Mouse (Mus musculus) CH12.LX (cell line): ENCODE measurements at regions not wholly inside any gene's neighbourhood (a gene's known extent, or its start where the extent isn't known, plus 50 kb on each side); places are given as distances from the start of the nearest gene placed in this dataset.

Experiments
- DNase-seq: peaks from one replicate; pipeline ENCODE4 v3.0.0-alpha.2; 2013; ENCODE audit errors: extremely low read depth
- H3K27ac ChIP-seq: 2 replicates; pipeline ENCODE4 v1.5.1; 2012; ENCODE audit warnings: low read depth, mild to moderate bottlenecking, control low read depth, moderate library complexity; ENCODE audit not compliant: insufficient read depth
- H3K27me3 ChIP-seq: replicated peaks from 2 replicates; pipeline ENCODE3; 2012; ENCODE audit warnings: inconsistent platforms
- H3K36me3 ChIP-seq, 2 experiments: replicated peaks in 1 of 2; 2 replicates each; pipeline versions ENCODE3 to v1.6.1; 2012; ENCODE audit warnings: inconsistent platforms in 1 of 2, low read length in 1 of 2, mild to moderate bottlenecking in 1 of 2, mixed read lengths in 1 of 2, moderate library complexity in 1 of 2; ENCODE audit not compliant: control insufficient read depth in 1 of 2, insufficient read depth in 1 of 2
- H3K4me1 ChIP-seq, 2 experiments: 2 replicates each; pipeline ENCODE4 v1.6.1; 2012; ENCODE audit warnings: inconsistent platforms in 1 of 2, moderate library complexity in 1 of 2; ENCODE audit not compliant: insufficient read depth in 2 of 2, control insufficient read depth in 1 of 2
- H3K4me2 ChIP-seq: 2 replicates; pipeline ENCODE4 v1.6.1; 2012; ENCODE audit warnings: low read depth, mild to moderate bottlenecking, control low read depth; ENCODE audit not compliant: poor library complexity, insufficient read depth, severe bottlenecking
- H3K4me3 ChIP-seq, 3 experiments: fragments of 150-350 bp in 1 of 3; sonication (generic) in 1 of 3; replicated peaks in 1 of 3; 2 replicates each; pipeline versions ENCODE3 to v1.5.1; 2011 to 2012; ENCODE audit warnings: low read depth in 2 of 3, low read length in 2 of 3, mild to moderate bottlenecking in 2 of 3, moderate library complexity in 2 of 3, control low read depth in 1 of 3, improper control_type of control experiment in 1 of 3, inconsistent platforms in 1 of 3, mixed read lengths in 1 of 3; ENCODE audit not compliant: poor library complexity in 1 of 3
- H3K79me2 ChIP-seq: replicated peaks from 2 replicates; pipeline ENCODE4 v1.6.1; 2012; ENCODE audit warnings: mild to moderate bottlenecking, moderate library complexity; ENCODE audit not compliant: control insufficient read depth, poor library complexity, insufficient read depth, severe bottlenecking; ENCODE audit errors: extremely low read depth
- H3K9ac ChIP-seq: 2 replicates; pipeline ENCODE4 v1.6.1; 2012; ENCODE audit warnings: low read depth, mild to moderate bottlenecking, control low read depth, moderate library complexity; ENCODE audit not compliant: insufficient read depth
- H3K9me3 ChIP-seq: replicated peaks from 2 replicates; pipeline ENCODE3; 2012; ENCODE audit warnings: low read length, inconsistent platforms, mixed read lengths
- BHLHE40 ChIP-seq: IDR thresholded peaks from 2 replicates; pipeline ENCODE4 v1.6.1; 2011; ENCODE audit warnings: mild to moderate bottlenecking, low read depth, low read length, improper control_type of control experiment
- CHD1 ChIP-seq: IDR thresholded peaks from 2 replicates; pipeline ENCODE4 v1.6.1; 2012; ENCODE audit warnings: low read depth, low read length, improper control_type of control experiment, inconsistent platforms
- CHD2 ChIP-seq: IDR thresholded peaks from 2 replicates; pipeline ENCODE4 v1.6.1; 2011; ENCODE audit warnings: low read length, improper control_type of control experiment
- CTCF ChIP-seq, 2 experiments: IDR thresholded peaks in 1 of 2; conservative IDR thresholded peaks in 1 of 2; 2 replicates each; pipeline ENCODE4 v1.5.1; 2011 to 2012; ENCODE audit warnings: low read depth in 2 of 2, low read length in 2 of 2, improper control_type of control experiment in 1 of 2, inconsistent platforms in 1 of 2, mild to moderate bottlenecking in 1 of 2, moderate library complexity in 1 of 2
- E2F4 ChIP-seq: IDR thresholded peaks from 2 replicates; pipeline ENCODE4 v1.6.1; 2011; ENCODE audit warnings: low read depth, low read length, improper control_type of control experiment; ENCODE audit not compliant: insufficient replicate concordance
- ELF1 ChIP-seq: IDR thresholded peaks from 2 replicates; pipeline ENCODE4 v1.6.1; 2014; ENCODE audit warnings: low read depth, mild to moderate bottlenecking, inconsistent platforms, low read length, improper control_type of control experiment
- ETS1 ChIP-seq: conservative IDR thresholded peaks from 2 replicates; pipeline ENCODE4 v1.6.1; 2012; ENCODE audit warnings: low read depth, mild to moderate bottlenecking, inconsistent platforms, low read length, improper control_type of control experiment, moderate library complexity
- IRF4 ChIP-seq: IDR thresholded peaks from 2 replicates; pipeline ENCODE4 v1.6.1; 2014; ENCODE audit warnings: low read depth, mild to moderate bottlenecking, inconsistent platforms, low read length, improper control_type of control experiment
- JUND ChIP-seq: conservative IDR thresholded peaks from 2 replicates; pipeline ENCODE4 v1.6.1; 2011; ENCODE audit warnings: low read depth, low read length, improper control_type of control experiment
- NRF1 ChIP-seq: IDR thresholded peaks from 2 replicates; pipeline ENCODE4 v1.6.1; 2014; ENCODE audit warnings: low read depth, mild to moderate bottlenecking, inconsistent platforms, low read length, improper control_type of control experiment, moderate library complexity
- PAX5 ChIP-seq: IDR thresholded peaks from 2 replicates; pipeline ENCODE4 v1.6.1; 2012; ENCODE audit warnings: low read length, inconsistent platforms, mixed read lengths
- POLR2A ChIP-seq: IDR thresholded peaks from 2 replicates; pipeline ENCODE4 v1.6.1; 2011; ENCODE audit warnings: low read depth, mild to moderate bottlenecking, improper control_type of control experiment, low read length
- RAD21 ChIP-seq: IDR thresholded peaks from 2 replicates; pipeline ENCODE4 v1.6.1; 2011; ENCODE audit warnings: low read depth, mild to moderate bottlenecking, low read length, improper control_type of control experiment, moderate library complexity
- SMC3 ChIP-seq: IDR thresholded peaks from 2 replicates; pipeline ENCODE4 v1.6.1; 2011; ENCODE audit warnings: low read depth, low read length, improper control_type of control experiment
- TBP ChIP-seq: conservative IDR thresholded peaks from 2 replicates; pipeline ENCODE4 v1.6.1; 2011; ENCODE audit warnings: low read depth, low read length, improper control_type of control experiment
- UBTF ChIP-seq: IDR thresholded peaks from 2 replicates; pipeline ENCODE4 v1.6.1; 2012; ENCODE audit warnings: low read depth, mild to moderate bottlenecking, inconsistent platforms, low read length, improper control_type of control experiment, moderate library complexity
- USF1 ChIP-seq: IDR thresholded peaks from 2 replicates; pipeline ENCODE4 v1.6.1; 2014; ENCODE audit warnings: low read depth, mild to moderate bottlenecking, inconsistent platforms, low read length, improper control_type of control experiment
- USF2 ChIP-seq: conservative IDR thresholded peaks from 2 replicates; pipeline ENCODE4 v1.6.1; 2011; ENCODE audit warnings: low read depth, low read length, improper control_type of control experiment
- ZC3H11A ChIP-seq: IDR thresholded peaks from 2 replicates; pipeline ENCODE4 v1.6.1; 2012; ENCODE audit warnings: low read depth, mild to moderate bottlenecking, inconsistent platforms, low read length, improper control_type of control experiment
- ZKSCAN1 ChIP-seq: IDR thresholded peaks from 2 replicates; pipeline ENCODE4 v1.6.1; 2012; ENCODE audit warnings: low read depth, inconsistent platforms, low read length, improper control_type of control experiment, borderline replicate concordance
- dilution Hi-C: fragments of 300-500 bp; cut with MboI; formaldehyde crosslinking; loops from 2 replicates; pipeline ENCODE4 v1.14.3; 2020; ENCODE audit warnings: low sequenced_read_pairs; ENCODE audit not compliant: extremely low pct_unique_long_range_greater_than_20kb, extremely low pct_ligation_motif_present
- in situ Hi-C: fragments of 300-500 bp; cut with MboI; formaldehyde crosslinking; loops from 3 replicates; pipeline ENCODE4 v1.14.3; 2019; ENCODE audit warnings: low sequenced_read_pairs, low pct_ligation_motif_present, low pct_unique_long_range_greater_than_20kb, mixed read lengths

DNA sequence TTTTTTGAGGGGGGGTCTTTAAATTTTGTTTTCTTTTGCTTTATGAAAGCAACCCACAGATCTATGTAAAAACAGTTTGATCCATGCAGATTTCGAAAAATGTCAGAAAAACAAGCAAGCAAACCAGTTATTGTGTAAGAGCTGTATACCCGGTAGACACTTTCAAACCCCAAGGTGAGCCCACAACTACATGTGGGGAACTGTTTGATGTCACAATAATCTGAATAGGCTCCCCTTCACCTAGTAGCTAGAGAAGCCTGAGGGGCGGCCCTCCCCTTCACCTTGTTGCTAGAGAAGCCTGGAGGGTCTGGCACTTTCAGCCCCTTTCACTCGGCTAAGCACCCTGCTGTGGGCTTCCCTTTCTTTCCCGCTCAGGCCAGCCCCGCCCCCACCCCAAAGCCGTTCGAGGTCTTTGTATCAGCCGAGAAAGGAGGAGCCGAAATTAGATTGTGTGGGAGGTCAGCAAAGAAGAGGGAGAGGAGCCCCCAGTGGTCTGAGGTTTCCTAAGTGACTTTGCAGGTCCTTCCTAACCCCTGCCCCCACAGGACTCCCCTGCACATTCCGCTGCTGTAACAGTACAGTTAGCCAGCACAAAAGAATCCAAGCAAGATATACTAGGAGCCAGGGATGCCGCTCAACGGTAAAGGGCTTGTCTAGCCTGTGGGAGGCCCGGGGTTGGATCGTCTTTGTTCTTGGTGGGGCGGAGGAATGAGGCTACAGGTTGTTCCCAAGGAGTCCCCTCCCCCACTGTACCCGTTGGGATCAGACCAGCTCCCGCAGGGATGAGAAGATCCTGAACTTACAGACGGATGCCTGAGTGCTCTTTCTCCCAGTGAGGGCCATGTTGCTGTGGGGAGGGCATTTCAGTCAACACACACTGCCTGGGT is 89.7 kb upstream of the Itga6 start:
- no peak for DNase-seq
- no peak overlapping the region for H3K4me3 ChIP-seq
- H3K9me3 ChIP-seq, result no peaks in the 10 kb centered on the region
- dilution Hi-C loops, result no loop called here
- H3K27ac ChIP-seq, result no peak overlapping the region
- in situ Hi-C loops, result loop anchor here (5.0 to 10.0 kb wide), 2 partner anchors 37 to 159 kb away; no protein-coding TSS in a partner anchor
- TF ChIP-seq CTCF (conservative IDR thresholded peaks at IDR 0.05 in 1 of 2, IDR thresholded peaks at IDR 0.05 in 1 of 2; ENCODE audit: low read depth in 2 of 2, low read length in 2 of 2) (no peak), NRF1 (no peak), POLR2A (no peak), BHLHE40 (no peak), TBP (no peak), ZC3H11A (no peak), IRF4 (no peak), RAD21 (no peak), USF2 (no peak), ELF1 (no peak), ETS1 (no peak), ZKSCAN1 (no peak), CHD1 (no peak), CHD2 (no peak), E2F4 (no peak), UBTF (no peak), PAX5 (no peak)
- H3K9ac ChIP-seq, result no peak overlapping the region
- H3K79me2 ChIP-seq, result no peaks in the 10 kb centered on the region
- no peaks in the 10 kb centered on the region for H3K27me3 ChIP-seq
- no peaks in the 10 kb centered on the region for H3K36me3 ChIP-seq
- H3K4me2 ChIP-seq, result 0 out of 2 replicates have a peak overlapping the region, but pooled peaks have one; percentile 4
- H3K4me1 ChIP-seq, result peaks cover 0 to 14% of the 10 kb centered on the region in 2 experiments; a peak in 3 of 4 replicates

DNA sequence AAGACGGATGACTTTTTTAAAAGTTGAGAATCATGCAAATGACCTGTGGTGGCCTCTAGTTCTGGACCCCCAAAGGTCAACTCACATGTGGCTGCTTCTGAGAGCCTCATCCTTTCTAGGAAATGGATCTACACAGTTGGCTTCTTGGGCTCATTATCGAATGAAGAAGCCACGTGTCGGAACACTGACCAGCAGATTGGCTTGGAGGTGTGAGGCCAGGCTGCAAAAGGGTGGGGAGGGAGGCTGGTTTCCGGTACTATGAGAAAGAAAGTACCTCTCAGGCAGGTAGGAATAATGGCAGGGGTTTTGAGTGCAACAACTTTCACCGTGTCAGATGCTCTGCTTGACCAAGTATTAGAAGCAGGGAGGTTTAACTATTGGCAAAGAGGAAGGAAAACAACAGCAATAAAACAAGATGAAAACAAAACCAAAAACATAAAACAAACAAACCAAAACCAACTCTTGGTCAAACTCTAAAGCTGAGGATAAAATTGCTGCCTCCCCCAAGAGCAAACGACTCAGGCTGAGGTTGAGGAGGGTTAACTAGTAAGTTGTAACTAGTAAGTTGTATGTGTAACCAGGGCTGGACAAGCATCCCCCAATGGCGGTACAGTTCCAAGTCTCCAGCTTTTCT is 88.7 kb upstream of the Itga6 start:
- no peak overlapping the region for H3K27ac ChIP-seq
- no peaks in the 10 kb centered on the region for H3K36me3 ChIP-seq
- peaks cover 0 to 18% of the 10 kb centered on the region in 2 experiments; a peak in 3 of 4 replicates for H3K4me1 ChIP-seq
- no peaks in the 10 kb centered on the region for H3K9me3 ChIP-seq
- dilution Hi-C loops (no loop called here), in situ Hi-C loops (loop anchor here (5.0 to 10.0 kb wide), 2 partner anchors 36 to 158 kb away; no protein-coding TSS in a partner anchor)
- no peak overlapping the region for H3K4me3 ChIP-seq
- no peak for TF ChIP-seq JUND
- no peak for TF ChIP-seq USF1
- TF ChIP-seq ZKSCAN1, result peak; percentile 61; the same call in 1 of the 2 replicates
- no peak for TF ChIP-seq POLR2A
- no peak for TF ChIP-seq SMC3
- H3K27me3 ChIP-seq, result no peaks in the 10 kb centered on the region
- no peaks in the 10 kb centered on the region for H3K79me2 ChIP-seq
- H3K9ac ChIP-seq, result no peak overlapping the region
- DNase-seq, result no peak
- H3K4me2 ChIP-seq, result no peak overlapping the region
